Mouse (Mus musculus): ENCODE results near the gene Aplp2. TPM values are rescaled to one million over a fixed set of nuclear protein-coding genes. Genes with fewer than 3 reads are reported as not detected.
A peak's percentile ranks its signal among the peaks of the same experiment; 100 is the strongest.

Gene Aplp2
- polyA plus RNA-seq (2015; fragmentation: Nextera tagmentation; extraction: Ambion mirVana): 219 and 230 TPM in 2 replicates

DNA sequence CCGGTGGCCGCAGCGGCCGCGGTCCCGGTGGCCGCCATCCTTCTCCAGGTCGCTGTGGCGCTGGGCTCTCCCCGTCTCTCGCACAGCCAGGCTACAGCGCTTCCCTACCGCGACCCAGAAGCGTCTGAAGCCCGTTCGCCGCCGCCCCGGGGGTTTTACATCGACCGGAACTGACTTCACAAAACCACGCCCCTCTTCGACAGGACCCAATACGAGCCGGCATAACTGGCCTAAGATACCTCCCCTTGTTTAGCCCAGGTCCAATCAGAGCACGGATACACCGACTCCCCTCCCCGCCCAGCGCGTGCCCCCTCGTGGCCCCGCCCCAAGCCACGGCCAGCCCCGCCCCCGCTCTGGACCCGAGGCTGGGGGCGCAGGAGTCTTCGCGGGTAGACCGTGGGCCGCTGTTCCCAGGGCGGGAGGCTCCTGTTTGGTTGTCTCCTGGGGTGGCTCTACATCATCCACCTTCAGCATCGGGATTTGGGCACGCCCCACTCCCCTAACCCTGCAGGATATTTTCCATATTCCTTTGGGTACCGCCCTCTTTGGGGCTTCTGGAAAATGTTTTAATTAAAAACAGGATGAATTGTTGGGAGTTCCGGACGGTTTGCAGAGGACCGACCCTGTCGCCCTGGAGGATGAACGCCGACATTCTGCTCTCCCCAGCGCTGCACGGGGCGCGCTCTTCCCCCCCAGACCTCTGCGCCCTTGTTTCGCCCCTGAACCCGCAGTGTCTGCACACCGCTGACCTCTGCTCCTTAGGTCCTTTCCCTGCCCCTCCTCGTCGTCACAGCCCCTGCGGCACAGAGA, at the start of gene Aplp2:
TSS of gene Aplp2 (minus strand) at position 126 of the 810 bp plus-strand sequence.
- under 1% methylated on average over 63 of the region's 63 CpGs for WGBS
- peak; percentile 100 for ATAC-seq (ENCODE audit: insufficient number of reproducible peaks, low FRiP score, low TSS enrichment, low read depth)
- H3K27me3 ChIP-seq: no peaks in the 10 kb centered on the region
- H3K27ac ChIP-seq: peak within 1 kb of the TSS; percentile 93
- no peaks in the 10 kb centered on the region for H3K36me3 ChIP-seq
- peak within 1 kb of the TSS; percentile 84 for H3K9ac ChIP-seq
- peak within 1 kb of the TSS; percentile 84 for H3K4me3 ChIP-seq
- H3K4me2 ChIP-seq: peak within 1 kb of the TSS; percentile 64
- no peaks in the 10 kb centered on the region for H3K9me3 ChIP-seq
- H3K4me1 ChIP-seq: peaks cover 16% of the 10 kb centered on the region

DNA sequence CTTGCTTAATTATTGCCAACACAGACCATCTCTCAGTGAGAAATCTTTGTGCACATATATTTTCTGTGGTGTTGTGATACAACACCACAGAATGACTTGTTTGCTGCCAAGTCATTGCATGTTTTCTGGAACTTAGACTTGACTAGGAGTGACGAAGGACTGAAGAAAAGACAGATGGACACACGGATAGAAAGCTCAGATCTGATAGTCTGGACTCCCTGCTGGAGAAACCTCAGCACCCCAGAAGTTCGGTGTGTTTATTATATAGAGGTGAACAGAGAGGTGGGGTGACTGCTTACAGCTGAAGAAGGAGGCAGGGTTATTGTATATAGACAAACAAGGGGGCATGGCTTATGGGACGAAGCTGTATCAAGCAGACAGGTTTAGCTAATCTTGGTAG, 48.6 kb upstream of the Aplp2 start:
- 83% methylated on average over 4 of the region's 4 CpGs for WGBS

DNA sequence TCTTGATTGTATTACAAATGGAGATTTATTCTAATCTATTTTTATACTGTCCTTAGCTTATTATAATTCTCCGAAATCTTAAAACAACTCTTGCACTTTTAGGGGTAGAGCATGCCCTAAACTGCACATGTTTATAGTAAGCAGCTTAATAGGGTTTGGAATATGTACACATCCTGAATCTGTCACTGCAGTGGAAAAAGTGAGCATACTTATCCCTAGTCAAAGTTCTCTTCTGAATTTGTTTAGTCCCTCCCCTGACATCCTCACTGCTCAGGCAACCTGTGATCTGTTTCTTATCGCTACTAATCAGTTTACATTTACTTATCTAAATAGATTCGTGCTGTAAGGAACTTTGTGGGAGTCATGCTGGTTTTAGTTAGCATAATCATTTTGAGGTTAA, 46.6 kb upstream of the Aplp2 start:
- H3K36me3 ChIP-seq: no peaks in the 10 kb centered on the region
- no peak overlapping the region for H3K4me2 ChIP-seq
- no peak overlapping the region for H3K4me3 ChIP-seq
- no peak overlapping the region for H3K9ac ChIP-seq
- no peaks in the 10 kb centered on the region for H3K9me3 ChIP-seq
- no peaks in the 10 kb centered on the region for H3K27me3 ChIP-seq
- H3K27ac ChIP-seq: no peak overlapping the region
- WGBS: 73% methylated on average over 3 of the region's 3 CpGs
- no peak for ATAC-seq (ENCODE audit: insufficient number of reproducible peaks, low FRiP score, low TSS enrichment, low read depth)
- H3K4me1 ChIP-seq: no peaks in the 10 kb centered on the region

More for the DNA sequence above, 48.6 kb upstream of the Aplp2 start:
- Histone ChIP-seq H3K27ac (no peak overlapping the region), H3K36me3 (no peaks in the 10 kb centered on the region), H3K4me3 (no peak overlapping the region), H3K4me1 (no peaks in the 10 kb centered on the region), H3K27me3 (no peaks in the 10 kb centered on the region), H3K4me2 (no peak overlapping the region), H3K9me3 (no peaks in the 10 kb centered on the region), H3K9ac (no peak overlapping the region)
- no peak for ATAC-seq (ENCODE audit: insufficient number of reproducible peaks, low FRiP score, low TSS enrichment, low read depth)

DNA sequence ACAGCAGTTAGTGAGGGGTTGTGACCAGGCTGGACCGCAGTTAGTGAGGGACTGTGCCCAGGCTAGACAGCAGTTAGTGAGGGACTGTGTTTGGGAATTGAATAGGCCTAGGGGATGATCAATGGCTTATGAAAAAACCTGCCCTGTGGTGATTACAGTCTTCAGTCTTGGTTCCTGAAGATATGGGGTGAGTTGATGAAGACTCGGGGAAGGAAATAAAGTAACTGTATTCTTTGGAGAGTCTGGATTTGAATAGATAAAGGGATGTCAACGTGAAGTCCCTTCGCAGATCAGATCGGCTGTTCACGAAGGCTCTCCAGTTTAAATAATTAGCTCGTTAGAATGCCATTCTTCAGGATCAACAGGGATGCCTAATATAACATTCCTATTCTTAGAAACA, 44.3 kb upstream of the Aplp2 start:
- 82% methylated on average over 7 of the region's 7 CpGs for WGBS
- ATAC-seq (ENCODE audit: insufficient number of reproducible peaks, low FRiP score, low TSS enrichment, low read depth): no peak
- no peaks in the 10 kb centered on the region for H3K27me3 ChIP-seq
- H3K9ac ChIP-seq: no peak overlapping the region
- H3K9me3 ChIP-seq: no peaks in the 10 kb centered on the region
- no peaks in the 10 kb centered on the region for H3K36me3 ChIP-seq
- no peak overlapping the region for H3K4me3 ChIP-seq
- no peaks in the 10 kb centered on the region for H3K4me1 ChIP-seq
- no peak overlapping the region for H3K27ac ChIP-seq
- H3K4me2 ChIP-seq: no peak overlapping the region

DNA sequence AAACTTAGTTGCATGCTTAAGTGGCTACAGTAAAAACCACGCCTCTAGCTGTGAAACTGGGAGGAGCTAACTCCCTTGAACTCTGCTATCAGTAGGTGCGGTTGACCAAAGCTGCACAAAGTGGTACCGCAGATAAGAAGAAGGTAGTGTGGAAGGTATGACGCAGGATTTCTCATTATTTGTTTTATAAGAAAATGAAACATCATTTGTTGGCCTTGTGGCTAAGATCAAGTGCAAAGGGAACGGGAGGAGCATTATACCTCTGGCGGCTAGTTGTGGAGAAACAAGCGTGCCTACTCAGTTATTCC, 43.0 kb upstream of the Aplp2 start:
- no peaks in the 10 kb centered on the region for H3K4me1 ChIP-seq
- WGBS: 92% methylated on average over 7 of the region's 7 CpGs

DNA sequence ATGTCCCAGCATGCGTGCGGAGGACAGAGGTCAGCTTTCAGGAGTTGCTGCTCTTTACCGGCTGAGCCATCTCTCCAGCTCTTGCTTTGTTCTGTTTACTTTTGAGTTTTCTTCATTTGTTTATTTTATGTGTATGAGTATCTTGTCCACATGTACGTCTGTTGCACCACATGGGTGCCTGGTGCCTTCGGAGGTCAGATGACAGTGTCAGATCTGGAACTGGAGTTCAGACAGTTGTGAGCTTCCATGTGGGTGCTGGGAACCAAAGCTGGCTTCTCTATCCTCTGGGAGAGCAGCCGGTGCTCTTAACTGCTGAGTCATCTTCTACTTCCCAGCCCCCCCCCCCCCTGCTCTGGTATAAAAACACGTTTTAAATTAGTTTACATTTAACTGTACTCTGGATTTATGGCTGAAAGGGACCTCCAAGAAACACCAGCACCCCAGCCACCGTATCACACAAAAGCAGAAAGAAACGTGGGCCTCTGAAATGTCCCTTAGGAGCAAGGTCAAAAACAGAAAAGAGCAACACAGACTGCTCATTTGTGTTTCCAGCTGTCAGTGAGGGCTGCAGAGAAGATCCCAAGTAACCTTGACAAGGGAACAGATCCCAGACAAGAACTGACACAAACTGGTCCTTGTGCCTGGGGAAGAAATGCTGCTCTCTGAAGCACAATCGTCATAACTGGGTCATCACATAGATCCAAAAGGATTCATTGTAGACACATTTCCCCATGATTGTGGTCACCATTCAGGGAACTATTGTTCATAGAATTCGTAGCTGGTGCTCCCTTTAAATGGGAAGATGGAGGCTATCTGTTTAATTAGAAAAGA, 42.5 kb upstream of the Aplp2 start:
- no peaks in the 10 kb centered on the region for H3K4me1 ChIP-seq
- no peaks in the 10 kb centered on the region for H3K36me3 ChIP-seq
- no peak for ATAC-seq (ENCODE audit: insufficient number of reproducible peaks, low FRiP score, low TSS enrichment, low read depth)
- H3K27ac ChIP-seq: no peak overlapping the region
- H3K4me2 ChIP-seq: no peak overlapping the region
- H3K4me3 ChIP-seq: no peak overlapping the region
- no peak overlapping the region for H3K9ac ChIP-seq
- no peaks in the 10 kb centered on the region for H3K27me3 ChIP-seq
- WGBS: 65% methylated on average over 11 of the region's 11 CpGs
- no peaks in the 10 kb centered on the region for H3K9me3 ChIP-seq

More for the DNA sequence above, 43.0 kb upstream of the Aplp2 start:
- H3K9ac ChIP-seq: no peak overlapping the region
- no peaks in the 10 kb centered on the region for H3K36me3 ChIP-seq
- H3K9me3 ChIP-seq: no peaks in the 10 kb centered on the region
- no peak for ATAC-seq (ENCODE audit: insufficient number of reproducible peaks, low FRiP score, low TSS enrichment, low read depth)
- no peaks in the 10 kb centered on the region for H3K27me3 ChIP-seq
- no peak overlapping the region for H3K27ac ChIP-seq
- H3K4me3 ChIP-seq: no peak overlapping the region
- no peak overlapping the region for H3K4me2 ChIP-seq

DNA sequence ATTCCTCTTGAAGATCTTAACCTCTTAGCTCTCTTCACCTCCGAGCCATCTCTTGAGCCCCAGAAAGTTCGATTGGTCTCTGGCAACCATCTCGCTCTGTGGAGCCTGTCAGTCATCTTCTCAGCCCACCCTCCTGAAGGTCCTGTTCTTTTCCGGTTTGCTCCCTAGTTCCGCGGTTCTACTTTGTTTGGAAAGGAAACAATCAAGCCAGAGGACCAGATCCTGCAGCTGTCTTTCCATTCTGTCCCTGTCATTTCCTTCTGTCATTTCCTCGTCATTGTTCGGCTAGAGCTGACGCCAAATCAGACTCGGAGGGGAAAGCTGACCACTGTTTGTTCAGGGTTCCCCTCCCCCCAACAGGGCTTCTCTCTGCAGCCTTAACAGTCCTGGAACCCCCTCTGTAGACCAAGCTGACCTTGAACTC, 41.7 kb upstream of the Aplp2 start:
- Histone ChIP-seq H3K4me2 (no peak overlapping the region), H3K4me3 (no peak overlapping the region), H3K36me3 (no peaks in the 10 kb centered on the region), H3K9me3 (no peaks in the 10 kb centered on the region), H3K27ac (no peak overlapping the region), H3K9ac (no peak overlapping the region), H3K4me1 (no peaks in the 10 kb centered on the region), H3K27me3 (no peaks in the 10 kb centered on the region)
- 65% methylated on average over 10 of the region's 10 CpGs for WGBS
- no peak for ATAC-seq (ENCODE audit: insufficient number of reproducible peaks, low FRiP score, low TSS enrichment, low read depth)

DNA sequence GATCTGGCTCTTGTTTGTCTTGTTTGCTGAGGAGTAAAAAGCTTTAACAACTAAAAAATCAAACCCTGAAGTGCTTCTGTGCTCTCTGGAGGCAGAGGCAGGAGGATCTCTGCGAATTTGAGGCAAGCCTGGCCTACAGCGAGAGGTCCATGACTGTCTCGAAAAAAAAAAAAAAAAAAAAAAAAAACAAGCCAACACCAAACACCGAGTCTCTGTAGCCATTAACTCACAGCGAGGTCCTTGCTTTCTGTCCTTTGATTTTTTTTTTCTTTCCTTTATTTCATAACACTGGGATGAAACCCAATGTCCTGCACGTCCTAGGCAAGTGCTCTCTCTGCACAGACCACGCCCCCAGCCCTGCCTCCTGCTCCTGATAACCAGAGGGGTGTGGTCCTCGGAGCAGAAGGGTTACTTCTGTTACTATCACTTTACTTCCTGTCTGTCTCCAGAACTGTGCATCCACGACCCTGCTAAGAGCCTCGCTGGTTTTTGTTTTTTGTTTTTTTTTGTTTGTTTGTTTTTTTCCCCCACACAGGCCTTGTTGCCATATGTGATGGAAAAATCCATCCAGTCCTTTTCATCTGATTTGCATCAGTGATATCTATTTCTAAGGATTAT, 40.7 kb upstream of the Aplp2 start:
- no peaks in the 10 kb centered on the region for H3K4me1 ChIP-seq
- no peaks in the 10 kb centered on the region for H3K36me3 ChIP-seq
- no peaks in the 10 kb centered on the region for H3K27me3 ChIP-seq
- no peak overlapping the region for H3K9ac ChIP-seq
- H3K4me3 ChIP-seq: no peak overlapping the region
- ATAC-seq (ENCODE audit: insufficient number of reproducible peaks, low FRiP score, low TSS enrichment, low read depth): no peak
- H3K4me2 ChIP-seq: no peak overlapping the region
- no peaks in the 10 kb centered on the region for H3K9me3 ChIP-seq
- WGBS: 75% methylated on average over 10 of the region's 10 CpGs
- H3K27ac ChIP-seq: no peak overlapping the region

DNA sequence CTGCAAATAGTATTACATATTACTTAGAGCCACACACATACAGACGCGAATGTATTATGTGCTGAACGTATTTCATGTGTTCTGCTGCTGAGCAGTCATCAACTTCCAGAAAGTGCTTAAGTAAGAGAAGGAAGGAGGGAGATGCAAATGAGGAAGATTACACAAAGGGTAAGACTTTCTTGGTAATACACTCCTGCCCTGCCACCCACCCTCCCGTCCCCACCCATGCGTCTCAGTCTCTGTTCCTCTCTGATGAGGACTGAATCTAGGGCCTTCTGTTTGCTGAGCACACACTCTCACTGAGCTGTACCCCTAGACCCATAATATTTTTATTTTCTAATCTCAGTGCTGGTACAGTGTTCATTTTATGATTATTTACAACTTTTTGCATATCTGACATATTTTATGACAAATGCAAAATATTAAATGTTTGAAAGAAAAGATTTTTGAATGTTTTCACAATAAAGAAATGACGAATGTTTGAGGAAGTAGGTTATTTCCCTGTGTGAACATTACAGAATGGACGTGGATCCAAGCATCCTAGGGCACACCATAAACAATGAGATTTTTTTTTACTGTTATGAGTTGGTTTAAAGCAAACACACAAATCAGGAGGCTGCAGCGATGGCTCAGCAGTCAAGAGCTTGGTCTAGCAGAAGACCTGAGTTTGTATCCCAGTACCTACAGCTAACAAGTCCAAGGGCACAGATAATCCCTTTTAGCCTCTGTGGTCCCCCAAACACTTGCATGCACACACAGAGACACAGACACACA, 36.0 kb upstream of the Aplp2 start:
- no peak for ATAC-seq (ENCODE audit: insufficient number of reproducible peaks, low FRiP score, low TSS enrichment, low read depth)
- Histone ChIP-seq H3K4me1 (no peaks in the 10 kb centered on the region), H3K4me2 (no peak overlapping the region), H3K9me3 (no peaks in the 10 kb centered on the region), H3K27ac (no peak overlapping the region), H3K27me3 (no peaks in the 10 kb centered on the region), H3K4me3 (no peak overlapping the region), H3K9ac (no peak overlapping the region), H3K36me3 (no peaks in the 10 kb centered on the region)
- WGBS: 69% methylated on average over 8 of the region's 8 CpGs

DNA sequence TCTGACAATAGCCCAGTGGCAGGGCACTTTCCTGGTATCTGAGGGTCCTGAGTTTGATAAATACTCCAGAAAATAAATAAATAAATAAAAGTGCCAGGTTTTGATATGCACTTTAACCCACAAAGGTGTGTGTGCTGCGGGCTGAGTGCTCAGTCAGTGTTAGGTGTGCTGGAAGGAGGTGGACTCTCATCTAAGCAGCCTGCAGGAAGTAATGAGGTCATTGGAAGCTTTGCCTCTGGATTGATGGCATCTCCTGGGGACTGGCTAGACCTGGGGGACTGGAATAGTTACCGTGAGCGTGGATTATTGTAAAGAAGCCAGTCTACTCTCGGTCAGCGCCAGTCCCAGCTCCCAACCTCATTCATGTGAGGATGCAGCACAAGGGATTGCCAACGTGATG, 34.8 kb upstream of the Aplp2 start:
- Histone ChIP-seq H3K4me1 (no peaks in the 10 kb centered on the region), H3K27ac (no peak overlapping the region), H3K4me2 (no peak overlapping the region), H3K9me3 (no peaks in the 10 kb centered on the region), H3K9ac (no peak overlapping the region), H3K36me3 (no peaks in the 10 kb centered on the region), H3K4me3 (no peak overlapping the region), H3K27me3 (no peaks in the 10 kb centered on the region)
- WGBS: 56% methylated on average over 6 of the region's 6 CpGs
- no peak for ATAC-seq (ENCODE audit: insufficient number of reproducible peaks, low FRiP score, low TSS enrichment, low read depth)

DNA sequence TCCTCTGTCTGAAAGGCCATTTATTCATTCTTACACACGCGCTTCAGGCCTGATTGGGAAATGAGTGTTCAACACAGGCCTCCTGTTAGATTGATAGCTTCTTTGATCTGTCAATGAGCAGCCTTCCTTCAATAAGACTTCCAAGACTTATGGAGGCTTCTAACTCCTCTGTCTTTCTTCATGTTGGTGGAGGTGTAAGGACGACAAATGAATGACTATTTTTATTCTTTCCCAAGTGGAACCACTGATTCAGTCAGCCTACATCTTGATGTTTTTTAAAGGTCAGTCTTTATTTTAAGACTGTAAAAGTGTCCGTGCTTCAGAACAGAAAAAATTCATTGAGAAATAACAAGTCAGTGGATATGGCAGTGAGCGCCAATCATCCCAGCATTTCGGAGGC, 33.4 kb upstream of the Aplp2 start:
- Histone ChIP-seq H3K27ac (no peak overlapping the region), H3K4me2 (no peak overlapping the region), H3K4me1 (no peaks in the 10 kb centered on the region), H3K27me3 (no peaks in the 10 kb centered on the region), H3K4me3 (no peak overlapping the region), H3K9me3 (no peaks in the 10 kb centered on the region), H3K9ac (no peak overlapping the region), H3K36me3 (no peaks in the 10 kb centered on the region)
- ATAC-seq (ENCODE audit: insufficient number of reproducible peaks, low FRiP score, low TSS enrichment, low read depth): no peak
- 76% methylated on average over 6 of the region's 6 CpGs for WGBS

All from limb, embryonic 15.5 days (tissue).